Mouse (Mus musculus): Measurements from ENCODE around the gene Pcnx2. TPM values are rescaled to one million over a fixed set of nuclear protein-coding genes. Genes with fewer than 3 reads are reported as not detected.
A peak's percentile ranks its signal among the peaks of the same experiment; 100 is the strongest.

The Pcnx2 gene
- polyA plus RNA-seq, 1 experiment from 2014 or later, result 0.11 TPM

DNA sequence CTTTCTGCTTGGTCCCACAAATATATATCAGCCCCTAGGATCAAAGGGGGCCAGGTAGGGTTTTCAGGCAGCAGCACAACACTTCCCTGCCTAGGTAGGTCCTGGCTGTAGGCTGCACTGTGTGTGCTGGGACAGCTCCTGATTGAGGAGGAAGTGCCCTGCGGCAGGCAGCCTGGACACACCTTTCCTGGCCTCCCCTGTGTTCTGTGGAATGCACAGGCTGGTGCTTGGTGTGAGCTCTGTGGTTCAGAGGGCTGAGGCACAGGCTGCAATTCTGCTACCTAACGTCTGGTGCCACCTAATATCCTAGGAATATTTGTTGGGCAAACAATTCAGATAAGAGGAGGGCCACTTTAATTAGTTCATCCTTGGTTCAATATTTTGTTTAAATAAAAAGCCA lies 156.3 kb downstream of the Pcnx2 start:
- no peaks in the 10 kb centered on the region for H3K9me3 ChIP-seq (ENCODE audit: control insufficient read depth, low read length)
- H3K27me3 ChIP-seq (ENCODE audit: control insufficient read depth, insufficient read depth, low read length), result no peaks in the 10 kb centered on the region
- H3K4me1 ChIP-seq (ENCODE audit: control insufficient read depth in 2 of 2, insufficient read depth in 2 of 2, low read length in 2 of 2), result peaks cover 0 to 6% of the 10 kb centered on the region in 2 experiments; a peak in 2 of 4 replicates
- H3K27ac ChIP-seq (replicated peaks in 1 of 2; ENCODE audit: control insufficient read depth in 1 of 2, insufficient read depth in 1 of 2, low read depth in 2 of 2, low read length in 2 of 2), result no peak overlapping the region
- H3K4me3 ChIP-seq (ENCODE audit: control insufficient read depth in 1 of 2, insufficient read depth in 1 of 2, low read depth in 1 of 2, low read length in 2 of 2), result no peak overlapping the region
- ATAC-seq (ENCODE audit: insufficient number of reproducible peaks, insufficient read depth, low FRiP score, low read depth), result no peak
- H3K36me3 ChIP-seq (ENCODE audit: control insufficient read depth, insufficient read depth, low read length), result no peaks in the 10 kb centered on the region; the same call in 1 of the 2 replicates
- 33% methylated on average over 2 of the region's 2 CpGs for WGBS
- no peak overlapping the region for H3K9ac ChIP-seq (ENCODE audit: low read length)
- no peak overlapping the region for H3K4me2 ChIP-seq (ENCODE audit: low read length)

GRCm38 (mm10) chr8:125741377-125741776 lies 156.7 kb downstream of the Pcnx2 start:
- WGBS, result 65% methylated on average over 5 of the region's 5 CpGs
- no peak for ATAC-seq (ENCODE audit: insufficient number of reproducible peaks, insufficient read depth, low FRiP score, low read depth)
- H3K27me3 ChIP-seq (ENCODE audit: control insufficient read depth, insufficient read depth, low read length), result no peaks in the 10 kb centered on the region

DNA sequence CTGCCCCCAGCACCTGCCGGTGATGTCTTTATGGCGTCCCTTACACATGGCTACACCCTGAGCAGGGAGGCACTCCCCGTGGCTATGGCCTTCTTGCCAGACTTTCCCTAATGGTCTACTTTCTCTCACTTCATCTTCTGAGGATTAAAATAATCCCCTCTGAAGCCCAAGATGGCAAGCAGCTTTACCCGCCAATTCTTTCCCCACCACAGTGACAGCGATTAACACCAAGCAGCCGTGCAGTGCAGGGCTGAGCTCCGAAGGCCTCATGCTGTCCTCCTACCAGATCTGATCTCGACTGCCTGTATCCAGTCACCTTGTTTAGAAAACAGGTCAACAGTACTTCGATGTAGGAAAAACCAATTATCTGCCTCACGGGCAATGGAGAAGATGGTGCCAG lies 157.5 kb downstream of the Pcnx2 start:
- 87% methylated on average over 10 of the region's 10 CpGs for WGBS
- Histone ChIP-seq H3K4me1 (ENCODE audit: control insufficient read depth in 2 of 2, insufficient read depth in 2 of 2, low read length in 2 of 2) (peaks cover 0 to 6% of the 10 kb centered on the region in 2 experiments; a peak in 2 of 4 replicates), H3K36me3 (ENCODE audit: control insufficient read depth, insufficient read depth, low read length) (peaks cover 4% of the 10 kb centered on the region; the same call in 1 of the 2 replicates), H3K9ac (ENCODE audit: low read length) (no peak overlapping the region), H3K27ac (replicated peaks in 1 of 2; ENCODE audit: control insufficient read depth in 1 of 2, insufficient read depth in 1 of 2, low read depth in 2 of 2, low read length in 2 of 2) (no peak overlapping the region), H3K9me3 (ENCODE audit: control insufficient read depth, low read length) (no peaks in the 10 kb centered on the region), H3K4me3 (ENCODE audit: control insufficient read depth in 1 of 2, insufficient read depth in 1 of 2, low read depth in 1 of 2, low read length in 2 of 2) (no peak overlapping the region), H3K27me3 (ENCODE audit: control insufficient read depth, insufficient read depth, low read length) (no peaks in the 10 kb centered on the region), H3K4me2 (ENCODE audit: low read length) (no peak overlapping the region)
- ATAC-seq (ENCODE audit: insufficient number of reproducible peaks, insufficient read depth, low FRiP score, low read depth), result no peak

More at GRCm38 (mm10) chr8:125741377-125741776, 156.7 kb downstream of the Pcnx2 start:
- no peak overlapping the region for H3K9ac ChIP-seq (ENCODE audit: low read length)
- H3K4me2 ChIP-seq (ENCODE audit: low read length), result no peak overlapping the region
- H3K4me1 ChIP-seq (ENCODE audit: control insufficient read depth in 2 of 2, insufficient read depth in 2 of 2, low read length in 2 of 2), result peaks cover 0 to 6% of the 10 kb centered on the region in 2 experiments; a peak in 2 of 4 replicates
- peaks cover 2% of the 10 kb centered on the region; the same call in 1 of the 2 replicates for H3K36me3 ChIP-seq (ENCODE audit: control insufficient read depth, insufficient read depth, low read length)
- no peak overlapping the region for H3K4me3 ChIP-seq (ENCODE audit: control insufficient read depth in 1 of 2, insufficient read depth in 1 of 2, low read depth in 1 of 2, low read length in 2 of 2)
- H3K9me3 ChIP-seq (ENCODE audit: control insufficient read depth, low read length), result no peaks in the 10 kb centered on the region
- no peak overlapping the region for H3K27ac ChIP-seq (replicated peaks in 1 of 2; ENCODE audit: control insufficient read depth in 1 of 2, insufficient read depth in 1 of 2, low read depth in 2 of 2, low read length in 2 of 2)

DNA sequence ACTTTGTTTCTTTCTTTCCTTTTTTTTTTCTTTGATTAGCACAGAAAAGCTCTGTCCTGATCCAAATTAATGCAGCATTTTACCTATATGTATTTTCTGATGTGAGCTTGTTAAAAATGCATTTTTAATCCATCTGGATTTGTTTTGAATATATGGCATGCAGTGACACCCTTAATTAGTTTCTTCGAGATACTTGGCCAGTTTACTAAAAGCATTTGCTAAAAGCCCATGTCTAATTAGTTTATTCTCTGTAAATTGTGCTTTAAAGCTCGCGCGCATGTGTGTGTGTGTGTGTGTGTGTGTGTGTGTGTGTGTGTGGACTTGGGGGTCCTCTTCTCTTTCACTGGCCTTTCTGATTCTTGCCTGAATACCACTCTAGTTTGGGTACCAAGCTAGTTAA lies 159.2 kb downstream of the Pcnx2 start:
- H3K9ac ChIP-seq (ENCODE audit: low read length), result no peak overlapping the region

GRCm38 (mm10) chr8:125733964-125734956 lies 163.9 kb downstream of the Pcnx2 start:
- Histone ChIP-seq H3K27me3 (ENCODE audit: control insufficient read depth, insufficient read depth, low read length) (no peaks in the 10 kb centered on the region), H3K9ac (ENCODE audit: low read length) (peak overlapping the region; percentile 86), H3K9me3 (ENCODE audit: control insufficient read depth, low read length) (no peaks in the 10 kb centered on the region), H3K4me2 (ENCODE audit: low read length) (peak overlapping the region; percentile 90), H3K27ac (replicated peaks in 1 of 2; ENCODE audit: control insufficient read depth in 1 of 2, insufficient read depth in 1 of 2, low read depth in 2 of 2, low read length in 2 of 2) (peak overlapping the region in 1 of 2 experiments; percentile 20; a peak in 1 of 4 replicates), H3K4me3 (ENCODE audit: control insufficient read depth in 1 of 2, insufficient read depth in 1 of 2, low read depth in 1 of 2, low read length in 2 of 2) (peak overlapping the region; percentile 69 to 80), H3K4me1 (ENCODE audit: control insufficient read depth in 2 of 2, insufficient read depth in 2 of 2, low read length in 2 of 2) (peaks cover 5 to 6% of the 10 kb centered on the region in 2 experiments; a peak in 3 of 4 replicates), H3K36me3 (ENCODE audit: control insufficient read depth, insufficient read depth, low read length) (peaks cover 4% of the 10 kb centered on the region; the same call in 1 of the 2 replicates)
- peak; percentile 86 for ATAC-seq (ENCODE audit: insufficient number of reproducible peaks, insufficient read depth, low FRiP score, low read depth)
- 8% methylated on average over 42 of the region's 52 CpGs for WGBS

More for the DNA sequence above, 159.2 kb downstream of the Pcnx2 start:
- no peak for ATAC-seq (ENCODE audit: insufficient number of reproducible peaks, insufficient read depth, low FRiP score, low read depth)
- H3K4me1 ChIP-seq (ENCODE audit: control insufficient read depth in 2 of 2, insufficient read depth in 2 of 2, low read length in 2 of 2), result peaks cover 5 to 9% of the 10 kb centered on the region in 2 experiments
- H3K4me3 ChIP-seq (ENCODE audit: control insufficient read depth in 1 of 2, insufficient read depth in 1 of 2, low read depth in 1 of 2, low read length in 2 of 2), result no peak overlapping the region
- H3K36me3 ChIP-seq (ENCODE audit: control insufficient read depth, insufficient read depth, low read length), result peaks cover 4% of the 10 kb centered on the region; the same call in 1 of the 2 replicates
- 94% methylated on average over 4 of the region's 4 CpGs for WGBS
- H3K27ac ChIP-seq (replicated peaks in 1 of 2; ENCODE audit: control insufficient read depth in 1 of 2, insufficient read depth in 1 of 2, low read depth in 2 of 2, low read length in 2 of 2), result no peak overlapping the region
- no peaks in the 10 kb centered on the region for H3K9me3 ChIP-seq (ENCODE audit: control insufficient read depth, low read length)
- no peaks in the 10 kb centered on the region for H3K27me3 ChIP-seq (ENCODE audit: control insufficient read depth, insufficient read depth, low read length)
- H3K4me2 ChIP-seq (ENCODE audit: low read length), result no peak overlapping the region

GRCm38 (mm10) chr8:125729746-125730145 lies 168.4 kb downstream of the Pcnx2 start, which contains the start of gene Ntpcr:
Gene Ntpcr (plus strand): TSS chr8:125729963.
- WGBS, result 71% methylated on average over 7 of the region's 7 CpGs
- no peaks in the 10 kb centered on the region for H3K36me3 ChIP-seq (ENCODE audit: control insufficient read depth, insufficient read depth, low read length)
- no peaks in the 10 kb centered on the region for H3K9me3 ChIP-seq (ENCODE audit: control insufficient read depth, low read length)
- H3K27ac ChIP-seq (replicated peaks in 1 of 2; ENCODE audit: control insufficient read depth in 1 of 2, insufficient read depth in 1 of 2, low read depth in 2 of 2, low read length in 2 of 2), result no peak within 1 kb of the TSS
- H3K4me2 ChIP-seq (ENCODE audit: low read length), result no peak within 1 kb of the TSS
- no peak within 1 kb of the TSS for H3K9ac ChIP-seq (ENCODE audit: low read length)
- peaks cover 5 to 6% of the 10 kb centered on the region in 2 experiments; a peak in 3 of 4 replicates for H3K4me1 ChIP-seq (ENCODE audit: control insufficient read depth in 2 of 2, insufficient read depth in 2 of 2, low read length in 2 of 2)
- ATAC-seq (ENCODE audit: insufficient number of reproducible peaks, insufficient read depth, low FRiP score, low read depth), result no peak
- H3K27me3 ChIP-seq (ENCODE audit: control insufficient read depth, insufficient read depth, low read length), result no peaks in the 10 kb centered on the region
- no peak within 1 kb of the TSS for H3K4me3 ChIP-seq (ENCODE audit: control insufficient read depth in 1 of 2, insufficient read depth in 1 of 2, low read depth in 1 of 2, low read length in 2 of 2)

DNA sequence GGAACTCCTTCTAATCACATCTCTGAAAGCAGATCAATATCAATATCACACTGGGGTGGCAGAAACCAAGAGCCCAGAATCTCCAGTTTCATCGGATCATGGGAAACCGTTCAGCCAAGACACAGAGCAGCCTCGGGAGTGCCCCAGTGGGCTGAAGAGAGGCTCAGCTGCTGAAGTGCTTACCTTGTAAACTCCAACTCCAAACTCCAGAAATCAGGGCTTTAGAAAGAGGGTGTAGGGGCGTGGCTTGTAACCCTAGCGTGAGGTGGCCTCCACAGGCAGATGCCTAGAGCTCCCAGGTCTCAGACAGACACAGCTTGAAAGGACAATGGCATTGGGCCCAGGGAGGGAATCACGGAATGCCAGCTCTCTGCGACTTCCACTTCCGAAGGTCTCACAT lies 170.3 kb downstream of the Pcnx2 start:
- no peak for ATAC-seq (ENCODE audit: insufficient number of reproducible peaks, insufficient read depth, low FRiP score, low read depth)
- H3K27ac ChIP-seq (replicated peaks in 1 of 2; ENCODE audit: control insufficient read depth in 1 of 2, insufficient read depth in 1 of 2, low read depth in 2 of 2, low read length in 2 of 2), result no peak overlapping the region
- 54% methylated on average over 8 of the region's 8 CpGs for WGBS

More for the DNA sequence above, 170.3 kb downstream of the Pcnx2 start:
- Histone ChIP-seq H3K27me3 (ENCODE audit: control insufficient read depth, insufficient read depth, low read length) (no peaks in the 10 kb centered on the region), H3K36me3 (ENCODE audit: control insufficient read depth, insufficient read depth, low read length) (no peaks in the 10 kb centered on the region), H3K9ac (ENCODE audit: low read length) (no peak overlapping the region), H3K4me2 (ENCODE audit: low read length) (no peak overlapping the region), H3K4me3 (ENCODE audit: control insufficient read depth in 1 of 2, insufficient read depth in 1 of 2, low read depth in 1 of 2, low read length in 2 of 2) (no peak overlapping the region), H3K9me3 (ENCODE audit: control insufficient read depth, low read length) (no peaks in the 10 kb centered on the region), H3K4me1 (ENCODE audit: control insufficient read depth in 2 of 2, insufficient read depth in 2 of 2, low read length in 2 of 2) (no peaks in the 10 kb centered on the region)

Measured in heart, embryonic 14.5 days (tissue).